In the genomic region with DNA sequence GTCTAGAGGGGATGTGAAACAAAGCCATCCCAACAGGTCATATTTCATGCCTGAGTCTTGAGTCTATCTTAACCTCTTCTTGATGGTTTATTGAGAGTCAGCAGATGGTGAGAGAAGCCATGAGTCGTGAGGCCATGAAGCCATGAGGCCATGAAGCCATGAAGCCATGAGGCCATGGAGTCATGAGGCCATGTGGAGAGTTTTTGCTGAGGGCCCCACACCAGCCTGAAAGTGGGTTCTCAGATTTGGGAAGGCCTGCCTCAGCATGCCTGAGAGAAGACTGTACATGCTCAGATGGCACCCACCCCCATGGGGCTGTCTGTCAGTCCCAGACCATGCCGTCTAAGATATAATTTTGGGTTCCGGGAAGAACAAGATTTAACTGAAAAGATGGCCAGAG, we compare ENCODE assay signal across 15 mouse cellular contexts.
"Had no signal": no experiment of that assay in that cellular context is flagged by ENCODE, and none has a peak within 500 bp of the region (broad histone marks: within the 10 kb centered on the region; RNA-seq: fewer than 3 reads in every experiment).

No protein-coding gene starts in this region.

- DNase-seq: right cerebral cortex, adult 18-20 months; right cerebral cortex, postnatal 14 days; right cerebral cortex, postnatal 25 days; right cerebral cortex, postnatal 4 days; spleen, adult 18-20 months; thymus, adult 18-20 months; thymus, adult 2 months; thymus, postnatal 14 days; thymus, postnatal 25 days; thymus, postnatal 36 days; thymus, postnatal 4 days had no signal

- H3K4me2 ChIP-seq: neural tube, embryonic 13.5 days; neural tube, embryonic 15.5 days; stomach, embryonic 15.5 days had no signal

- H3K4me1 ChIP-seq: stomach, embryonic 15.5 days had no signal

- H3K36me3 ChIP-seq: neural tube, embryonic 13.5 days; stomach, embryonic 15.5 days had no signal

- H3K9me3 ChIP-seq: neural tube, embryonic 13.5 days; neural tube, embryonic 15.5 days; stomach, embryonic 15.5 days had no signal

- H3K9ac ChIP-seq: neural tube, embryonic 13.5 days; neural tube, embryonic 15.5 days; stomach, embryonic 15.5 days had no signal

- H3K27ac ChIP-seq: neural tube, embryonic 13.5 days; neural tube, embryonic 15.5 days; stomach, embryonic 15.5 days; stomach, postnatal 0 days had no signal

- H3K4me3 ChIP-seq: neural tube, embryonic 13.5 days; neural tube, embryonic 15.5 days; stomach, embryonic 15.5 days had no signal

- H3K27me3 ChIP-seq: neural tube, embryonic 13.5 days; neural tube, embryonic 15.5 days; stomach, embryonic 15.5 days had no signal
